8 mouse cellular contexts compared by ENCODE assay signal in the genomic region with DNA sequence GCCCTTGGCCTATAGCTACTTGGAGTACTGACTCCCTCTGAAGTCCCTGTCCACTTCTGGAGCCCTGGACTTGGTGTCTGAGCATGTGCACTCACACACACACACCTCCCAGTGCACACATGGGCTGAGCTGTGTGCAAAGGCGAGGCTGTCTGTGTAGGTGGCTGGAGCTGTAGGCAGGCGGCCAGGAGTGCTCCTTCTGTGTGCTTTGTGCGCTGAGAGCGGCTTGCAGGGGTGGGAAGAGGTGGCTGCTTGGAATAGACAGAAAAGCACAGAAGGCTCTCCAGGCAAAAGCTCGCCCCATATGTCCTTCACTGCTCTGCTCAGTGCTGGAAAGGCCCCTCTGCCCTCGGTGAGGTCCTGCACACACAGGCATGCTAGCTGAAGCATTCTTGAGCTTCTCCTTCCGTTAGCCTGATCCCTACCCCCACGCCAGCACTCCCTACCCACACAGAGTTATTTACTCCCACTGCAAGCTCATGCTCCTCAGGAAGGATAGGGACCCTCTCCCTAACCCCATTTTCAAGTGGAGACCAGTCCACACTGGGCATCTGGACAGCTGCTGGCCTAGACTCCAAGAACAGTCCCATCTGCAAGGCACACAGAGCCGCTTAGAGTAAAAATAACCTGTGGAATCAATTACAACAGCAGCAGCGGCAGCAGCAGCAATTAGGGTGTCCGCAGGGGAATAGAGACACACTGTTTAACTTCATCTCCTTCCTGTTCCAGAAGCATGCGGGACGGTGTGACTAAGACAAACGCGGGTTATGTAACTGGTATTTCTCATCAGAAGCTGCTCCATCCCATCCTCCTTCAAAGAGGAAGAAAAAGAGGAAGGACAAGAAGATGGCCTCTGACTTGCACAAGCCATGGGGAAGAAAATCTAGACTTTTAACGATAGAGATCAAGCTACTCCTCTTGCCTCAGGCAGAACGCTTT. TPM values are rescaled to one million over a fixed set of nuclear protein-coding genes. Genes with fewer than 3 reads are reported as not detected.
A peak's percentile ranks its signal among the peaks of the same experiment; 100 is the strongest.
DNase-seq lines count a peak whose midpoint lies in the region; ATAC-seq lines count a peak whose summit lies in the region.

No protein-coding gene starts in this region.

- DNase-seq in hindbrain, embryonic 14.5 days (ENCODE audit: low spot score) = no peak
- peak; percentile 43 for DNase-seq in left cerebral cortex, postnatal 4 days
- DNase-seq in monocyte, adult 2 months (ENCODE audit: low read depth in 1 of 2, low spot score in 2 of 2) = peak; percentile 54 to 77
- no peak for DNase-seq in adipocyte (ENCODE audit: low spot score)
- no peak for DNase-seq in spleen, postnatal 14 days (ENCODE audit: low spot score in 2 of 2)

- H3K4me1 ChIP-seq in hindbrain, embryonic 13.5 days (replicated peaks) = peaks cover 23% of the 10 kb centered on the region
- peaks cover 11% of the 10 kb centered on the region for H3K4me1 ChIP-seq in hindbrain, embryonic 14.5 days (replicated peaks; ENCODE audit: control insufficient read depth, insufficient read depth, low read length)

- no peaks in the 10 kb centered on the region for H3K9me3 ChIP-seq in hindbrain, embryonic 13.5 days
- no peaks in the 10 kb centered on the region for H3K9me3 ChIP-seq in hindbrain, embryonic 14.5 days (ENCODE audit: control insufficient read depth, low read length)

- no peaks in the 10 kb centered on the region for H3K36me3 ChIP-seq in hindbrain, embryonic 13.5 days
- H3K36me3 ChIP-seq in hindbrain, embryonic 14.5 days (replicated peaks; ENCODE audit: control insufficient read depth, insufficient read depth) = no peaks in the 10 kb centered on the region

- intact Hi-C loops in left cerebral cortex, postnatal 4 days (cut with DNase I) = no loop called here

- H3K4me3 ChIP-seq in hindbrain, embryonic 13.5 days = no peak overlapping the region
- H3K4me3 ChIP-seq in hindbrain, embryonic 14.5 days (replicated peaks; ENCODE audit: low read length) = no peak overlapping the region

- no peak for ATAC-seq in hindbrain, embryonic 13.5 days (ENCODE audit: low FRiP score)
- ATAC-seq in hindbrain, embryonic 14.5 days (ENCODE audit: low FRiP score) = no peak
- peak; percentile 90 for ATAC-seq in frontal cortex, adult (ENCODE audit: low TSS enrichment)
- peak; percentile 60 to 65; a peak in 3 of 4 replicates for ATAC-seq in hematopoietic stem cell, adult 5-6 weeks (replicated peaks in 1 of 2; ENCODE audit: insufficient read depth in 1 of 2, low FRiP score in 2 of 2, low TSS enrichment in 1 of 2, low read depth in 1 of 2, poor library complexity in 2 of 2, severe bottlenecking in 2 of 2)

- 0 out of 2 replicates have a peak, but pooled peaks cover 10% of the 10 kb centered on the region for H3K27me3 ChIP-seq in hindbrain, embryonic 13.5 days
- no peaks in the 10 kb centered on the region for H3K27me3 ChIP-seq in hindbrain, embryonic 14.5 days (ENCODE audit: control insufficient read depth, insufficient read depth, low read length)

- H3K27ac ChIP-seq in hindbrain, embryonic 13.5 days = no peak overlapping the region
- H3K27ac ChIP-seq in hindbrain, embryonic 14.5 days = no peak overlapping the region

- H3K9ac ChIP-seq in hindbrain, embryonic 13.5 days = 0 out of 2 replicates have a peak overlapping the region, but pooled peaks have one; percentile 8
- H3K9ac ChIP-seq in hindbrain, embryonic 14.5 days = no peak overlapping the region

- 57% methylated on average over 17 of the region's 17 CpGs for WGBS in hindbrain, embryonic 13.5 days
- WGBS in hindbrain, embryonic 14.5 days = 53% methylated on average over 17 of the region's 17 CpGs

- no peak overlapping the region for H3K4me2 ChIP-seq in hindbrain, embryonic 13.5 days
- no peak overlapping the region for H3K4me2 ChIP-seq in hindbrain, embryonic 14.5 days (replicated peaks)

RNA-seq across cellular contexts. Expression of a gene that starts 22.4 kb away (rescaled TPM):
- 11.9 and 12.0 TPM in 2 replicates for polyA plus RNA-seq in hindbrain, embryonic 13.5 days (2015; fragmentation: Nextera tagmentation; extraction: Ambion mirVana)
- polyA plus RNA-seq in hindbrain, embryonic 14.5 days (2014; fragmentation: Nextera tagmentation; extraction: Ambion mirVana) = 7.3 and 9.0 TPM in 2 replicates
- 43.1 and 45.5 TPM in 2 replicates for total RNA-seq in hematopoietic stem cell, adult 5-6 weeks (2017)
- total RNA-seq in left cerebral cortex, postnatal 4 days (2021) = 10 to 100 TPM; 16.0 to 20.4 TPM

Comparison
In these comparisons a context has a peak if more than half of its experiments do, and no peak if none do; other contexts are left out.
1. ATAC-seq: peak in frontal cortex, adult (single experiment) and hematopoietic stem cell, adult 5-6 weeks (2 of 2); none in hindbrain, embryonic 13.5 days (single experiment) and hindbrain, embryonic 14.5 days (single experiment).
2. DNase-seq: peak in left cerebral cortex, postnatal 4 days (single experiment) and monocyte, adult 2 months (2 of 2); none in hindbrain, embryonic 14.5 days (single experiment), adipocyte (single experiment) and spleen, postnatal 14 days (0 of 2).